Mouse (Mus musculus) megakaryocyte-erythroid progenitor cell, adult 5-6 weeks (primary cell): ENCODE data around the gene Llgl1. TPM values are rescaled to one million over a fixed set of nuclear protein-coding genes. Genes with fewer than 3 reads are reported as not detected.

Experiments used
- ATAC-seq: replicated peaks from 2 replicates; pipeline ENCODE4 v1.8.0; 2016; ENCODE audit warnings: mild to moderate bottlenecking, inconsistent platforms; ENCODE audit not compliant: severe bottlenecking, poor library complexity, low FRiP score, low TSS enrichment
- total RNA-seq, 2 experiments: library from RNA; stranded (forward) in 1 of 2; stranded (reverse) in 1 of 2; fragments of 200-1000, 215-1000 nt in 1 of 2; fragments of >200 nt in 1 of 2; fragmentation: Nextera tagmentation in 1 of 2; gene quantifications; 2 replicates each; pipeline ENCODE4 v1.2.3; 2014 to 2017

The Llgl1 gene
- total RNA-seq, 2 experiments from 2014 or later: 8.0 to 21.7 TPM

DNA sequence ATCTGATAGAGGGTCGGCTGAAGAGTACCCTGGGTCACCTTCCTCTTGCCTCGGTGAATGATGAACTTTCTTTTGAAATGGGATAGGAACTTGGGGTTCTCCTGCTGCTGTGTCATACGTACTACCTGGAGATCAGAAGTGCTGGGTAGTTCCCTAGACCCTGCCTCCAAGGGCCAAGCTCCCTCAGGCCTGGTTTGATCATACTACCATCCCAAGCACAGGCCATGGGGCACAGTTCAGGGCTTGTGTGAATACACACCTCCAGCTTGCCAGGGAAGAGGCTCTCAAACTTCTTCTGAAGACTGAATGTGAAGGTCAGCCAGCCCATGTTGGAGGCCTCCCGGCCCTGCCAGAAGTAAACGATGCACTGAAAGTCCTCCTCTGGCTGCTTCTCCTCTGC lies 16.3 kb downstream of the Llgl1 start:
- no peak for ATAC-seq

DNA sequence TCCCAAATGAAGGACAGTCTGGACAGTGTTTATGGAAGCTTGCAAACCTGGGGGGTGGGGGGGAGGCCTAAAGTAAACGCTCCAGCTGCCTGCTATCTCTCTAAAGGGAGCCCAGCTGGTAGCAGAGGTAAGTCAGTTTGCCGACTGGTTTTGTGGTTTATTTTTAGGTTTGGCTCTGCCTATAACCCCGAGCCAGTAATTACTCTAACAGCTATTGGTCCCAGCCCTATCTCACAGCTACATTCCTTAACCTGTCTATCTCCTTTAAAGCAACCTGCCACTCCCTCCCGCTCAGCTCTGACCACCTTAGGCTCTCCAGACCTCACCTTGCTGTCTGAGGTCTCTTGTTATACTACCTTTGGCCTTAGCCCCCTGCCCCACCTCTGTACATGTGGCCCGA lies 19.7 kb downstream of the Llgl1 start:
- ATAC-seq: peak; percentile 67

DNA sequence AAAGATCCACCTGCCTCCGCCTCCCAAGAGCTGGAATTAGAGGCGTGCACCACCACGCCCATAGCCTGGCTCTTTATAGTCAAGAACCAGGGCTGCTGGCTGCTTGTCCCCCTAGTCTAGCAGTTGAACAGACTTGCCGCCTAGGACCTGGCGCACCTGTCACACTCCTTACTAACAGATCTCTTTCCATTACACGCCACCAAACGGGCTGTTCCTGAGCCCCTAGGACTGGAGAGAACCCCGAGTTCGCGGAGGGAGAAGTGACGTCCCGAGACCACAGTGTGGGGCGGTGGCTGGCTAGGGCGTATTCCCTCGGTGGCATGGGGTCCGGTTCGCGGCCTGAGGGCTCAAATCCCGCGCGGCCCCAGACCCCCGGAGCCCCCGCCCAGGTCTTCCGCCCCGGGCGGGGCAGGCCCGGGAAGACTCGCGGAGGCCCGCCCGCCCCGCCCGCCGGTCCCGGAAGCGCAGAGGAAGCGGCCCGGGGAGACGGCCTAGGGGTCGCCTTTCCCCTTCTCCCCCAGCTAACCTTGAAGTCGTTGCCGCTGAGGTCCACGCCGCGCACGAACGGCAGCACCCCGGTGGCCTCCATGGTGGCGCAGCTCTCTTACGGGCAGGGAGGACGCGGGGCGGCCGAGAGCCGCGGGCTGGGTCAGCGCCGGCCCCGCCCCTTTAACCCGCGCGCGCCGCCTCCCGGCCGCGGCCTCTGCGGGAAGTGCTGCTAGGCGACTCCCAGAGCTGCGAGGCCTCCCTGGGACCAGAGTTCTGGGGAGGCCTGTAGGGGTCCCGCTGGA lies 27.3 kb downstream of the Llgl1 start, which contains the start of gene Flii:
TSS of gene Flii (minus strand) at position 663 of the 791 bp plus-strand sequence.
- ATAC-seq: peak; percentile 53

DNA sequence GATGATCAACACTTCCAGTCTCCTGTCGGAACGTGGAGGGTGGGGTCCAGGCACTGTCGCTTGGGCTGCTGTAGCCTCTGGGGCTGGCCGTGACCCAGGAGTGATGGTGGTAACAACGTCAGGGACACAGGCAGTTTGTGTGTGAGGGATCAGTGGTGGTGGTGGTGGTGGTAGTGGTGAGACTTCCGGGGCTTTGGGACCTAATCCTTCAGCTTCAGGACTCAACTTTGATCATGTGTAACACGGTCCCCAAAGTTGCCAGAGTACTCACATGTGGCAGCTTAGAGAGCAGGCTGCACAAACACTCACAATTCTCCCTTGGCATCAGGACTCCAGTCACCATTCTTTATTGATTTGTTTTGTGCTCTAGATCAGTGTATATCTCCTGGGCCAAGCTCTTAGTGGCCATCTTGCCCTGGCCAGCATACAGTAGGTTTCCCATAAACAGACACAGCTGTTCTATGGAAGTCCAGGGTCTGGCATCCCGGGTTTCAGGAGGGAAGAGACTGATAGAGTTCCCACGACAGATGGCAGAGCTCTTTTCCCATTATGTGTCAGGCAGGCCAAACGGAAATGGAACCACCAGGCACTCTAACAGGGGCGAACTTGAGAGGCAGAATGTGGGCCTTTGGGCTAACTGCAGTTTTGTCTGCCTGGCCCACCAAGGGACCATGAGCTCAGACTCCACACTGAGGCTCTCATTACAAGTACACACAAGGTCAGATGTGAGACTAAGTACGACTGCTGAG lies 28.0 kb downstream of the Llgl1 start:
- peak; percentile 28 for ATAC-seq

- ATAC-seq: peak; percentile 88
These were observed 28.8 kb downstream of the Llgl1 start, which contains the start of gene Mief2 for GRCm38 (mm10) chr11:60728260-60728761. TSS of gene Mief2 (plus strand) at chr11:60728398.

DNA sequence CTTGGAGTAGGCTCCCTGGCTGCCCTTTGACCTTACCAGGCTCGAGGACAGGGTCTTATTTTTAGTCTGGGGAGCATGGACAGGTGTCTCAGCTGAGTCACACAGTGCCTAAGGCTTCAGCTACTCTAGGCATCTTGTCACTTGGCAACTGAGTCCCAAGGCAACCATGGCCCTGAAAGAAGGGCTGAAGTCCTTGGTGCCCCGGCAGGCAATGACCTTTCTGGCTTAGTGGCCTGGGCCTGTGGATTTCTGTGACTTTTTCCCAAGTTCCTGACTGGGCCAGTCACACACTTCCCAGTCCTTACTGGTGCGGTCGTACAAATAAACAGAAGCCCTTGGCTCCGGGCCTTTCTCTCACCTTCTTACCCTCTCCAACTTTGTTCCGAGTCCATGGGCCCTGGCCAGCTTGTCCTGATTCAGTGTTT lies 29.7 kb downstream of the Llgl1 start:
- no peak for ATAC-seq

- ATAC-seq: no peak
These were observed 30.6 kb downstream of the Llgl1 start for GRCm38 (mm10) chr11:60730169-60730568.

DNA sequence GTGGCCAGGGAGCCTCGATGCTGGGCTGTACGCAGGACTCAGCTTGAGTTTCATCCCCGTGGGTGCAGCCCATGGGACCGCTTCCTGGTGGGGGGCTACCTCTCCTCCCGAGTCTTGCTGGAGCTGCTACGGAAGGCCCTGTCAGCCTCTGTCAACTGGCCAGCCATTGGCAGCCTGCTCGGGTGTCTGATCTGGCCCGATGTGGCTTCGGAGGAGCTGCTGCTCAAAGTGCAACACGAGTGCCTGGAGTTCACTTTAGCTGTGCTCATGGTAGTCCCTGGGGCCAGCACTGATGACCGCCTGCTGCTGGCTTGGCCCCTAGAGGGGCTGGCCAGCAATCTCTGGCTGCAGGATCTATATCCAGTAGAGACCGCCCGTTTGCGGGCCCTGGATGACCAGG lies 31.7 kb downstream of the Llgl1 start:
- no peak for ATAC-seq

GRCm38 (mm10) chr11:60734206-60734605 lies 34.7 kb downstream of the Llgl1 start:
- no peak for ATAC-seq

- ATAC-seq: no peak
These were observed 35.7 kb downstream of the Llgl1 start for GRCm38 (mm10) chr11:60735191-60735590.

DNA sequence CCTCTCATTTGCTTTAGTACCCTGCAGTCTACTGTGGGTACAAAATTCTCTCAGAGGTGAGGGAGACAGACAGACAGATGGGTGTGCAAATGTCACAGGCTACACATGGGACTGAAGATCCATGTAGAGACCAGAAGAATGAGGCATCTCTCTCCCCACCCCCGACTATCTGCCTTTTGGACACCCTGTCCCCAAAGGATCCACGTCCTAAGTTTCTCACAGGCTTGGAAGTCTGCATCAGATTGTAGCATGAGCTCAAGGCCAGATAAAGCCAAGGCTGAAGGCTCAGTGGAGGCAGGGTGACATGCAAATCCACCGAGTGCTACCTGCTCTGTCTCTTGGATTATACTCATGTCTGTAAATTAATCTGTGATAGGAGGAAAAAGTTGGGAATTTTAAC lies 37.0 kb downstream of the Llgl1 start:
- ATAC-seq: no peak

GRCm38 (mm10) chr11:60737450-60737849 lies 37.9 kb downstream of the Llgl1 start:
- no peak for ATAC-seq

- ATAC-seq: no peak
These were observed 40.8 kb downstream of the Llgl1 start for GRCm38 (mm10) chr11:60740321-60740720.

DNA sequence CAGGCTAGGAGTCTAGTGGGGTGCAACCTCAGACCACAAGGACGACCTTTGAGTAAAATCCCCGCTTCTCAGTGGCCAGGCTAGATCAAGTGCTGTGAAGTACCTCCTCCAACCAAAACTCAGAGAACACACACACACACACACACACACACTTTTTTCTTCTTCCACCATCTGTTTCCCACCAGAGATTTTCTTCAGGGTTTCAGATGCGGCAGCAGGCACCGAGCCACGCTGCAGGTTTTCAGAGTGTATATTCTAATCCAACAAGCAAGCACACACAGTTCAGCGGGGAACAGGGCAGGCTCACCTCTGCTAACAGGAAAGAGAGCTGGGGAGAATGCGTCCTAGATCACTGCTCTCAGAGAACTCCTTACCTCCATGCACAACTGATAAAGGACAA lies 56.0 kb downstream of the Llgl1 start:
- ATAC-seq: no peak

- no peak for ATAC-seq
These were observed 62.2 kb downstream of the Llgl1 start for GRCm38 (mm10) chr11:60761681-60762080.

Other genes starting within 250 kb of the Llgl1 start
- 50.2 and 65.2 TPM in 2 replicates for gene Drg2, start 245.1 kb upstream of the Llgl1 start, total RNA-seq (2014; fragmentation: Nextera tagmentation)
- gene Drg2, start 245.1 kb upstream of the Llgl1 start, total RNA-seq (2017): 91.0 and 109 TPM in 2 replicates
- 0.17 TPM in 1 of 2 replicates, not detected in the other for gene Myo15, start 230.4 kb upstream of the Llgl1 start, total RNA-seq (2014; fragmentation: Nextera tagmentation)
- 0.19 TPM in 1 of 2 replicates, not detected in the other for gene Myo15, start 230.4 kb upstream of the Llgl1 start, total RNA-seq (2017)
- 33.5 and 37.7 TPM in 2 replicates for gene Alkbh5, start 163.3 kb upstream of the Llgl1 start, total RNA-seq (2014; fragmentation: Nextera tagmentation)
- gene Alkbh5, start 163.3 kb upstream of the Llgl1 start, total RNA-seq (2017): 25.4 and 28.1 TPM in 2 replicates
- 61.3 and 78.4 TPM in 2 replicates for gene Flii, start 27.5 kb downstream of the Llgl1 start, total RNA-seq (2014; fragmentation: Nextera tagmentation)
- 85.0 and 105 TPM in 2 replicates for gene Flii, start 27.5 kb downstream of the Llgl1 start, total RNA-seq (2017)
- 3.8 and 4.4 TPM in 2 replicates for gene Mief2, start 28.7 kb downstream of the Llgl1 start, total RNA-seq (2014; fragmentation: Nextera tagmentation)
- 2.1 and 4.7 TPM in 2 replicates for gene Mief2, start 28.7 kb downstream of the Llgl1 start, total RNA-seq (2017)
- 17.9 and 18.8 TPM in 2 replicates for gene Top3a, start 77.6 kb downstream of the Llgl1 start, total RNA-seq (2014; fragmentation: Nextera tagmentation)
- 19.8 and 24.8 TPM in 2 replicates for gene Top3a, start 77.6 kb downstream of the Llgl1 start, total RNA-seq (2017)
- 18.5 and 21.5 TPM in 2 replicates for gene Smcr8, start 77.8 kb downstream of the Llgl1 start, total RNA-seq (2014; fragmentation: Nextera tagmentation)
- 11.7 and 11.9 TPM in 2 replicates for gene Smcr8, start 77.8 kb downstream of the Llgl1 start, total RNA-seq (2017)
- gene Shmt1, start 112.0 kb downstream of the Llgl1 start, total RNA-seq (2014; fragmentation: Nextera tagmentation): 9.1 and 11.9 TPM in 2 replicates
- 29.1 and 73.7 TPM in 2 replicates for gene Shmt1, start 112.0 kb downstream of the Llgl1 start, total RNA-seq (2017)
- 18.5 and 19.1 TPM in 2 replicates for gene Dhrs7b, start 130.9 kb downstream of the Llgl1 start, total RNA-seq (2014; fragmentation: Nextera tagmentation)
- gene Dhrs7b, start 130.9 kb downstream of the Llgl1 start, total RNA-seq (2017): 15.4 and 27.2 TPM in 2 replicates
- gene Tmem11, start 179.5 kb downstream of the Llgl1 start, total RNA-seq (2014; fragmentation: Nextera tagmentation): 33.3 and 41.4 TPM in 2 replicates
- gene Tmem11, start 179.5 kb downstream of the Llgl1 start, total RNA-seq (2017): 78.6 and 101 TPM in 2 replicates
- gene Natd1, start 215.0 kb downstream of the Llgl1 start, total RNA-seq (2014; fragmentation: Nextera tagmentation): 5.8 and 9.2 TPM in 2 replicates
- 1.4 and 2.2 TPM in 2 replicates for gene Natd1, start 215.0 kb downstream of the Llgl1 start, total RNA-seq (2017)
- gene Map2k3, start 232.3 kb downstream of the Llgl1 start, total RNA-seq (2014; fragmentation: Nextera tagmentation): 46.0 and 52.1 TPM in 2 replicates
- gene Map2k3, start 232.3 kb downstream of the Llgl1 start, total RNA-seq (2017): 13.5 and 19.1 TPM in 2 replicates